Mouse (Mus musculus) adrenal gland (tissue): ENCODE measurements around the gene Lrrc75b.

Experiments used
- intact Hi-C: fragments of 180-260 bp; cut with DNase I; formaldehyde crosslinking; loops from one replicate; pipeline ENCODE4 v1.15.1; 2025
- long read RNA-seq, 2 experiments: library from polyadenylated mRNA; unstranded; transcript quantifications; one replicate each; pipeline ENCODE4 v2.0.0; 2020; ENCODE audit warnings: borderline replicate concordance in 1 of 2; ENCODE audit not compliant: insufficient replicate concordance in 1 of 2

Lrrc75b gene
- long read RNA-seq, experiment 1: 0 reads
- long read RNA-seq, experiment 2: 0 reads

DNA sequence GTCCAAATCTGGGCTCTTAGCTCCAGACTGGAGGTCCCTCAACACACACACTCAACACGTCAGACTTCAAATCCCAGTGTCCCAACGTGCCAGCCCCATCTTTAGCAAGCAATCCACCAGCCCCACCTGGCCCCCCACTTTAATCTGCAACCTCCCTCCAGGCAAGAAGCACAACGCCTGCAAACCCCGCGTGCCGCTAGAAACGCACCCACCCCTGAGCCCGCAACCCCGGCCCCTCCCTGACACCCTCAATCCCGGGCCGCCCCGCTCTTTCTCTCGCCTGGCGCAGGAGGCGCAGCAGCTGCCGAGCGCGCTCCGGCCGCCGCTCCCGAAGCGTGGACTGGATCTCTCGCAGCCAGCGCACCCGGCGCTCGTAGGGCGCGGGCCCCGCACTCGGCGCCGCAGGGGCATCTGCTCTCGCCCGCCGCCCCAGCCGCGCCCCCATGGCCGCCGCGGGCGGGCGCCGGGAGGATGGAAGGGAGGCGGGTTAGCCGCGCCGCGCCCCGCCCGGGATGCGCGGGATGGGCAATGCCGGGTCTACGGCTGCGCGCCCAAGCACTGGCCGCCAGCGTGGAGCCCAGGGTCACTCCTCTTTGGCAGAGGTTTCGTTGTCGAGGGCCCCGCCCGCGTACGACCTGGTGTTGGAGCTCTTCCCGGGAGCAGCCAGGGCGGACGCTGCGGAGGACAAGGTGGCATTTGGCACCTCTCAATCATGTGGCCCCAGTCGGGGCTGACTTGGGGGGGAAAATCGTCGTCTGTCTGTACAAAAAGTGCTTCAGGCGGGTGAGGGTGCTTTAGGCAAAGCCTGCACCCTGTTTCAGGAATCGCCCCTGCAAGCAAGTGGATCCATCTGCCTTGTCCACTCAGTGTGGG, at the start of gene Lrrc75b:
Lrrc75b (minus strand) TSS at position 655 of the 873 bp plus-strand sequence.
- intact Hi-C loops: no loop called here

DNA sequence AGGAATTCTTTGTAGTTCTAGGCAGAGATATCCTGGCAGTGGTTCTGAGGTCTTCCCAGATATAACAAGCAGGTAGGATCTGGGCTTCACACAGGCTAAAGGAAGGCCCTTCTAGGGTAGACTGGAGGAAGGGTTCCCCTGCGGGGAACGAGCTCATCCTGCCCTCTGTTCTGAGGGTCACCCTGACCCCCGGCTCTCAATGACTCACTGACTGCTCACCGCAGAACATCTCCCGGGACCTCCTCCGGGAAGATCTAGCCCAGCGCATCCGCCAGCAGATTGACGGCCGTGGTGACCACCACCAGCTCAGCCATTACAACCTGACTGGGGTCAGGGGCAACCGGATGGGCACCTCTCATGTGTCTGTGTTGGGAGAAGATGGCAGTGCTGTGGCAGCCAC, 48.8 kb upstream of the Lrrc75b start:
- intact Hi-C loops: no loop called here

GRCm38 (mm10) chr10:75607253-75607652, 47.1 kb upstream of the Lrrc75b start:
- intact Hi-C loops: no loop called here

- intact Hi-C loops: no loop called here
Measured at GRCm38 (mm10) chr10:75605162-75605846, 45.2 kb upstream of the Lrrc75b start.

- intact Hi-C loops: no loop called here
Measured at GRCm38 (mm10) chr10:75600189-75600730, 40.1 kb upstream of the Lrrc75b start.

GRCm38 (mm10) chr10:75595981-75596380, 35.9 kb upstream of the Lrrc75b start:
- intact Hi-C loops: no loop called here

- intact Hi-C loops: no loop called here
Measured at GRCm38 (mm10) chr10:75592585-75592984, 32.5 kb upstream of the Lrrc75b start.

- intact Hi-C loops: no loop called here
Measured at GRCm38 (mm10) chr10:75591211-75591894, 31.2 kb upstream of the Lrrc75b start.

DNA sequence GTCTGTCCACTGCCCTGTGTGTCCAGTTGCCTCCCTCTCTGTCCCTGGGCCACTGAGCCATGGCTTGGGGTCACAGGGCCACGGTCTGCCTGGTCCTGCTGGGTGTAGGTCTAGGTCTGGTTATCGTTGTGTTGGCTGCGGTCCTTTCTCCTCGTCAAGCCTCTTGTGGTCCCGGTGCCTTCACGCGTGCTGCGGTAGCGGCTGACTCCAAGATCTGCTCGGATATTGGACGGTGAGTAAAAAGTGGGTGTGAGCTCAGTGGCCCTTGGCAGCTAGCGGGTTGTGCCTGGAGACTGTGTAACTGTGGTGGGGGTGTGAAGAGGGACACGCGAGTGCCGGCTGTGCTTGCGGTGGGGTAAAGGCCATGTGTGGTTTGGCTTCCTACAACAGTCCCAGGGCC, 29.5 kb upstream of the Lrrc75b start:
- intact Hi-C loops: loop anchor here (5.0 kb wide), 3 partner anchors 113 to 363 kb away; partner anchors contain the start of gene Gm5134

DNA sequence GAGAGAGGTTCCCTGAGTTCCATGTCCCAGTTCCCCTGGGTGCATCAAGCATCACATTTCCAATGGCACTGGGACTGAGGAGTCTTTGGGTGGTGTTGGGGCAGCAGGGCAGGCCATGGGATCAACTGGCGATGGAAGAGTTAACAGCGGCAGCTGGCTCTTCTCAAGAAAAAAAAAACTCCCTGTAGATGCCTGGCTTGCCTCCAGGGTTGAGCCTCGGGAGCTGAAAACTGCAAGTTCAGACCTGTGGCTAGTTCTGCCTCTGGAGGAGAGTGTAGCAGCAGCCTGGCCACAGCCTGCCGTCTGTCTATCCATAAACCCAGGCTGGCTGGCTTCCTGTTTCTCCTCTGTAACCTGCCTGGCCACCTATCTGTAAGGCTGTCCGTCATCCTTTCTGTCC, 29.0 kb upstream of the Lrrc75b start, which contains the start of gene Ggt5:
Ggt5 (plus strand) TSS at position 212 of the 400 bp plus-strand sequence.
- intact Hi-C loops: loop anchor here (5.0 kb wide), 3 partner anchors 113 to 363 kb away; partner anchors contain the start of gene Gm5134

GRCm38 (mm10) chr10:75588336-75588735, 28.2 kb upstream of the Lrrc75b start:
- intact Hi-C loops: loop anchor here (5.0 kb wide), 3 partner anchors 114 to 364 kb away; partner anchors contain the start of gene Gm5134

GRCm38 (mm10) chr10:75587781-75588180, 27.7 kb upstream of the Lrrc75b start:
- intact Hi-C loops: loop anchor here (2.0 to 5.0 kb wide), 4 partner anchors 47 to 365 kb away; partner anchors contain the start of gene Gm5134

- intact Hi-C loops: loop anchor here (2.0 to 5.0 kb wide), 4 partner anchors 48 to 366 kb away; partner anchors contain the start of gene Gm5134
Measured at GRCm38 (mm10) chr10:75586553-75586879, 26.4 kb upstream of the Lrrc75b start.

DNA sequence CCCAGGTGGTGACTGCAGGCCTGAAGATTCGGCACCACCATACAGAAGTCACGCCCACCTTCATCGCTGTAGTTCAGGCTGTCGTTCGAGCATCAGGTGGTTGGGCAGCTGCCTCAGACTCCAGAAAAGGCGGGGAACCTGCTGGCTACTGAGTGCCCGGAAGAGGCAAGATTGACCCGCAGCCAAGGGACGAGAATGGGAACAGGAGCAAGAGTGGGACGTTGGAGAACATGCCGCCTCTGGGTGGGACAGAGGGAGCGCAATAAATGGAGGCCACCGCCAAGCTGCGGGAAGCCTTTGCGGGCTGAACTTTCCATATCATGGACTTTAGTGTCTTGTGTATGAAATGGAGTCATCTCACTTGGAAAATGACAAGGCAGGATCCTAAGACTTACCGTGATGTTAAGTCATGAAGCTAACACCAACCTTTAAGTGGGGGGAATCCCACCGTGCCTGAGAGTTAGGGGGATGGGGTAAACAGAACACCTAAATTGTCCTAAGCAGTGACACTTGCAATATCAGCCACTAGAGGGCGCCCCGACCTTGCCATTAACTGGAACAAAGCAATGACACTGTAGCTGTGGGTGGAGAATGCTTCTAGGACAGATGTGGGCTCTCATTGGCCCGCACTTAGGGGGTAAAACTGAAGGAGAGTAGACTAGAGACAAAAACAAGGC, 25.9 kb upstream of the Lrrc75b start:
- intact Hi-C loops: loop anchor here (2.0 to 5.0 kb wide), 4 partner anchors 49 to 366 kb away; partner anchors contain the start of gene Gm5134

DNA sequence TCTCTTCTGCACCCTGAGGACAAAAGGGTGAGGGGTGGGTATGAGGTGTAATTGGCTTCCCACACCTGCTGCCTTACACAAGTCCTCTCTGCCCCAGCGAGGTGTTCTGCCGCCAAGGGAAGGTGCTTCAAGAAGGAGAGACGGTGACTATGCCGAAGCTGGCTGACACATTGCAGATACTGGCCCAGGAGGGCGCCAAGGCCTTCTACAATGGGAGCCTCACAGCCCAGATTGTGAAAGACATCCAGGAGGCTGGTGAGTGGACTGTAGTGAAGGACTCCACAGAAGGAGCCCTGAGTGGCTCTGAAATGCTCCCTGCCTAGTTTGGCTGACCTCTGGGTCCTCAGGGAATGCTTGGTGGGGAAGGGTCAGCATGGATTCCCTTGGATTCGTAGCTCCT, 19.0 kb upstream of the Lrrc75b start:
- intact Hi-C loops: no loop called here

GRCm38 (mm10) chr10:75573965-75574364, 13.8 kb upstream of the Lrrc75b start:
- intact Hi-C loops: no loop called here

DNA sequence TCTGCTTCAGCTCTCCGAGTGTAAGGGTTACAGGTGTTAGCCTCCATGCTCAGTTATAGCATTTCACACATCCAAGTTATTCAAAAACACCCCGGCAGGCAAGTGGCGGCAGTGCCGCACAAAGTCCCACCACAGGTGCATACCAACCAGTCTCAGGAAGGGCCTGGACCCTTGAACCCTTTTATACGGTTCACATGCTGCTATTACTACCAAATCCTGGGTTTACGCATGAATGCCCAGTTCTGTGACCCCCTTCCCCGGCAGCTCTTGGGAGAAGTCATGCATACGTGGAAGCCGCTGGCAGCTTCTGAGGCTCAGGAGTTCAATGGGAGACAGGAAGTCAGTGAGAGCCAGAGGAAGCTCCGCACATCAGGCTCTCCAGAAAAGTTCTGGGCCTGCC, 13.1 kb upstream of the Lrrc75b start:
- intact Hi-C loops: no loop called here

- intact Hi-C loops: no loop called here
Measured at GRCm38 (mm10) chr10:75571937-75572336, 11.8 kb upstream of the Lrrc75b start.

DNA sequence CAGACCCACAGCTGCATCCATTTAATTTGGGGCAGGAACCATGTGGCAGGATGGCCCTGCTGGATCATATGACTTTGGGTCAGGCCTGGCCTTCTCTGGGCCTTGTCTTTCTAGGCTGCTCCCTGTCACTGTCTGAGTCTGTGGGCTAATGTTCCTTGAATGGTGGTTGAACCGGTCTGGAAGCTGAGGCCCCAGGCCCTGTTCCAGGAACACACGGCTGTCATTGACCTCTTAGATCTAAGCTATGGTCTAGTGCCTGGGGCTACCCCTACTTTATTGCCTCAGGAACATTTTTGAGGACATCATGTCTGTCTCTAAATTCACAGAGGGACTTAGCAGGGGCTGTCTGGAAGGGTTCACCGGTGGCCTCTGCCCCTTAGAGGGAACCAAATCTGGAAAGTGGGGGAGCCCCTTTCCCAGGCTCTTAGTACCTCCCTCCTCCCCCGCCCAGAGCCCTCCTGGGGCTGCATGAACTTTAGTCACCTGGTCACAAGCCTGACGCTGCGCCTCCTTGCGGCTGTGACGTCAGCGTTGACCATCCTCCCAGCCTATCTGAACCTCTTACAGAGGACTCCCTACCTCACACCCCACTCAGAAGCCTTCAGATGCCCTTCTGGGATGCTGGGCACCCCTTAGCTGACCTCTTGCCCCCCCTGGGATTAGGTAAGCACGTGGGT, 11.0 kb upstream of the Lrrc75b start:
- intact Hi-C loops: no loop called here

GRCm38 (mm10) chr10:75568851-75569250, 8.7 kb upstream of the Lrrc75b start:
- intact Hi-C loops: no loop called here
